Mouse (Mus musculus): ENCODE measurements around the gene Naxd.
A peak's percentile ranks its signal among the peaks of the same experiment; 100 is the strongest.

- no peak for TF ChIP-seq CTCF (IDR thresholded peaks at IDR 0.05; ENCODE audit: extremely low read depth, insufficient read depth, low read length)
- TF ChIP-seq POLR2A (IDR thresholded peaks at IDR 0.05; ENCODE audit: extremely low read depth, insufficient read depth, low read length): peak; percentile 39; the same call in 1 of the 2 replicates
Observed at GRCm38 (mm10) chr8:11497017-11497990, at the start of gene Naxd.
